Mouse (Mus musculus) left cerebral cortex, postnatal 14 days (tissue): ENCODE results near the gene Mrpl21. TPM values are rescaled to one million over a fixed set of nuclear protein-coding genes. Genes with fewer than 3 reads are reported as not detected.

Experiments used
- DNase-seq, 2 experiments: peaks; one replicate each; pipeline ENCODE4 v3.0.0; 2021 to 2022; ENCODE audit warnings: low spot score in 2 of 2, mixed read lengths in 1 of 2
- intact Hi-C: fragments of 180-260 bp; cut with DNase I; formaldehyde crosslinking; loops from one replicate; pipeline ENCODE4 v1.15.1; 2025
- microRNA-seq, 2 experiments: library from miRNA; unstranded; fragments of <30 nt; microRNA quantifications; one replicate each; pipeline ENCODE4 v1.2.0; 2022
- total RNA-seq, 2 experiments: library from RNA; stranded (reverse); gene quantifications; 2 replicates each; pipeline ENCODE4 v1.2.3; 2021

Mrpl21 gene
- total RNA-seq, 2 experiments from 2014 or later = 56.7 to 60.2 TPM

GRCm38 (mm10) chr19:3333694-3334515 lies 51.2 kb downstream of the Mrpl21 start:
- intact Hi-C loops = no loop called here
- DNase-seq = no peak

- no peak for DNase-seq
- intact Hi-C loops = no loop called here
Measured at GRCm38 (mm10) chr19:3334550-3334949, 51.8 kb downstream of the Mrpl21 start.

GRCm38 (mm10) chr19:3335917-3336316 lies 53.2 kb downstream of the Mrpl21 start:
- DNase-seq = no peak
- intact Hi-C loops = no loop called here

- intact Hi-C loops = no loop called here
Measured at GRCm38 (mm10) chr19:3336485-3337255, 54.0 kb downstream of the Mrpl21 start.

GRCm38 (mm10) chr19:3339187-3339586 lies 56.5 kb downstream of the Mrpl21 start:
- DNase-seq = no peak
- intact Hi-C loops = no loop called here

More at GRCm38 (mm10) chr19:3336485-3337255, 54.0 kb downstream of the Mrpl21 start:
- DNase-seq = no peak

GRCm38 (mm10) chr19:3341021-3341420 lies 58.3 kb downstream of the Mrpl21 start:
- peak; percentile 40 to 44 for DNase-seq
- intact Hi-C loops = no loop called here

Small RNAs within 50 kb of the gene (microRNA-seq; reads per million reads assigned to microRNA genes)
- gene Mir6984 = 0 to 1.6 reads per million in 2 experiments

Other genes with a start within 250 kb of the Mrpl21 start
- gene Ighmbp2, start 116 bp downstream of the Mrpl21 start, total RNA-seq = 10 to 100 TPM; 10.3 to 11.1 TPM
- gene Cpt1a, start 39.4 kb downstream of the Mrpl21 start, total RNA-seq = 10 to 100 TPM; 29.8 to 32.2 TPM
- under 1 TPM; 0.15 to 0.42 TPM for gene Tesmin, start 106.0 kb downstream of the Mrpl21 start, total RNA-seq
- 1 to 10 TPM in 1 of 2 experiments, under 1 TPM in 1; 0.64 to 1.0 TPM for gene Gal, start 131.6 kb downstream of the Mrpl21 start, total RNA-seq